Mouse (Mus musculus) granulocyte monocyte progenitor cell, adult 5-6 weeks (primary cell): ENCODE measurements around the gene Fcrla. TPM values are rescaled to one million over a fixed set of nuclear protein-coding genes. Genes with fewer than 3 reads are reported as not detected.
"Not testable (repeated sequence)": the region's sequence is repeated elsewhere in the genome, so short reads cannot be mapped to it uniquely, and the experiment has no call there.

ENCODE experiments used
- ATAC-seq: replicated peaks from 2 replicates; pipeline ENCODE4 v1.8.0; 2016; ENCODE audit warnings: mild to moderate bottlenecking, moderate TSS enrichment, inconsistent platforms; ENCODE audit not compliant: poor library complexity, severe bottlenecking
- total RNA-seq, 2 experiments: library from RNA; stranded (forward) in 1 of 2; stranded (reverse) in 1 of 2; fragments of 200-712, 200-1000 nt in 1 of 2; fragments of >200 nt in 1 of 2; fragmentation: Nextera tagmentation in 1 of 2; gene quantifications; 2 replicates each; pipeline ENCODE4 v1.2.3; 2014 to 2017

Gene Fcrla
- total RNA-seq (2014; fragmentation: Nextera tagmentation), result not detected in 2 replicates
- total RNA-seq (2017), result not detected in 2 replicates

- no peak for ATAC-seq
These were observed at the start of gene Fcrla for GRCm38 (mm10) chr1:170927378-170927777. Gene Fcrla (minus strand): TSS chr1:170927583.

DNA sequence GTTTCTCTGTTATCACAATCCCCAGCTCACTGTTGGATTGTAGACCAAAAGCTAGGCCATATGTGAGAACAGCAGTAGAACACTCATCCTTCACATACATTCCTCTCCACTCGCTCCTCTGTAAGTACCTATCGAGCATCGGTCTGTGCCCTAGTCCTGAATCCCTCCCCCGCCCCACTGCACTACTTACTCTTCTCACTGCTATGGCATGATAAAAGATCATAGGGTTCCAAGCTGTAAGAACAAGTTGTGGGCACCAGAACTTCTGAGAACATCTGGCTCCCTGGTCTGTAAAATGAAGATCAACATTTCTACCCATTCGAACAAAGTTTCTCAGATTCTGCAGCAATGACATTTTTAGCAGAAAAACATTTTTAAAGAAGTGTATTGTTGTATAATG is 49.1 kb upstream of the Fcrla start, which contains the start of gene Fcgr2b:
Gene Fcgr2b, minus strand, starts transcription at position 101 of the 400 bp plus-strand sequence.
- ATAC-seq, result no peak

GRCm38 (mm10) chr1:170975751-170976161 is 48.4 kb upstream of the Fcrla start:
- peak; percentile 58 for ATAC-seq

DNA sequence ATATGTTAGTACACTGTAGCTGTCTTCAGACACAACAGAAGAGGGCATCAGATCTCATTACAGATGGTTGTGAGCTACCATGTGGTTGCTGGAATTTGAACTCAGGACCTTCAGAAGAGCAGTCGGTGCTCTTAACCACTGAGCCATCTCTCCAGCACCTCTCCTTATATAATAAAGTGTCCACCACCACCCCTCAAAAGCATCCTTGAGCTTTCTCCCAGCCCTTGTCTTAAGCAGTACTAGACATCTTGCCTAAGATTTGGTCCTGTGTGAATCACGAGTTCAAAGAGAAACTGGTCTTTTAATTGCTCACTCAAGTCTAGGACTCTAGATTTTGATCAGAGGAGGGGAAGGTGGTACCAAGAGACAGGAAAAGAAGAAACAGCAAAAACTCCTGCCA is 48.0 kb upstream of the Fcrla start:
- ATAC-seq, result 0 out of 2 replicates have a peak, but pooled peaks have one; percentile 4

- no peak for ATAC-seq
These were observed 47.4 kb upstream of the Fcrla start for GRCm38 (mm10) chr1:170974736-170975135.

GRCm38 (mm10) chr1:170974171-170974570 is 46.8 kb upstream of the Fcrla start:
- no peak for ATAC-seq

DNA sequence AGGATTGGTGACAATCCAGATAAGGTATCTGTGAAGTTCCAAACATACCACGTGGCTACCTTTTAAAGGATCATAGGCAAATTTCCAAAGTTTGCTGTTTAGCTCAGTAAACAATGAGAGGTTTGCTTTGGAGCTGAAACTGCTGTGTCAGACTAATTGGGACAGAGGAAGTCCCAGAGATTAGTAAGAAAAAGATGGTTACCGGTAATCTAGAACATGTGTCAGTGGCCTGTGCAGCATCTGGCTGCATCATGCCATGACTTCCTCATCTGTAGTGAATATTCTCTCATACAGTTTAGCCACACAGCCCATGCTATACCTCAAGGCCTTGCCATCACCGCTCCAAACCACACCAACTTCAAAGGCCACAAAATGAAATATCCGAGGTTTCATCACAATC is 45.6 kb upstream of the Fcrla start:
- peak; percentile 85 for ATAC-seq

DNA sequence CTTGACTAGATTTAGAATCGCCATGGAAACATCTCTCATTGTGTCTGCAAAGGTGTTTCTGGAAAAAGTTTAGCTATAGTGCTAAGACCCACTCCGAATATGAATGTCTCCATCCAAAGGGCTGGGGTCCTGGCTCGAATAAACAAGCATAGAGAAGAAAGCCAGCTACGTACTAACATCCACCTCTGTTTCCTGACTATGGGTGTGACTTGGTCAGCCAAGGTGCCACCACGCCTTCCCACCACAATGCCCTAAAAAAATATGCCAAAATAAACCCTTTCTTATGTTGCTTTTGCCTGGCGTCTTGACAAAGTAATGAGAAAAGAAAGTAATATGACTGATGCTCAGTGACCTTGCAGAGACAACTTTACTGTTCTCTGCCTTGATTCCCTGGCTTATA is 45.1 kb upstream of the Fcrla start:
- ATAC-seq, result no peak

DNA sequence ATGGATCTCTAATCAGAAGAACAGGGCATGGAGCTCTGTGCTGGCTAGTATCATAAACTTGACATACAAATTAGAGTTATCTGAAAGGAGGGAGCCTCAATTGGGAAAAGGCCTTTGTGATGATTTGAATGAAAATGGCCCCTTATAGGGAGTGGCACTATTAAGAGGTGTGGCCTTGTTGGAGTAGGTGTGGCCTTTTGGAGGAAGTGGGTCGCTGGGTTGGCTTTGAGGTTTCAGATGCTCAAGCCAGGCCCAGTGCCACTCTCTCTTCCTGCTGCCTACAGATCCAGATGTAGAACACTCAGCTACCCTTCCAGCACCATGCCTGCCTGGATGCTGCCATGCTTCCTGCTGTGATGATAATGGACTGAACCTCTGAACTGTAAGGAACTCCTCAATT is 41.2 kb upstream of the Fcrla start:
- no peak for ATAC-seq

- peak; percentile 96 for ATAC-seq
These were observed 40.2 kb upstream of the Fcrla start for GRCm38 (mm10) chr1:170967581-170967980.

DNA sequence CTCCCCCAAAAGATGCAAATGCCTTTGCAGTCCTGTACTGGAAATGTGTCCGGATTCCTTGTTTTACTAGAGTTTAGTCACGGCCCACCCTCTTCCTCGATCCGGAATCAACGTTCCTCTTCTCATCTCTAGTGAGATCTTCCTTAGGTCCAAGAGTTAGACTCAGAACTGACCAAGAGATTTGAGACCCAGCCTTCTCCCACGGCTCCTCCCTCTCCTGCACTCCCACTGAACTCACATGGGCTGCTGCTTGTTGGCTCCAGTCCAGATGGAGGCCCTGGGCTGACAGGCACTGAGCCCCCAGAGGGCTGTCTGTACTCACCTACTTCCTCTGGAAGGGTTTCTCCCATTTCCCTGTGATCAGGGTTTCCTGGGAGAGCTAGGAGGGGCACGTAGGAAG is 35.7 kb upstream of the Fcrla start:
- ATAC-seq, result no peak

DNA sequence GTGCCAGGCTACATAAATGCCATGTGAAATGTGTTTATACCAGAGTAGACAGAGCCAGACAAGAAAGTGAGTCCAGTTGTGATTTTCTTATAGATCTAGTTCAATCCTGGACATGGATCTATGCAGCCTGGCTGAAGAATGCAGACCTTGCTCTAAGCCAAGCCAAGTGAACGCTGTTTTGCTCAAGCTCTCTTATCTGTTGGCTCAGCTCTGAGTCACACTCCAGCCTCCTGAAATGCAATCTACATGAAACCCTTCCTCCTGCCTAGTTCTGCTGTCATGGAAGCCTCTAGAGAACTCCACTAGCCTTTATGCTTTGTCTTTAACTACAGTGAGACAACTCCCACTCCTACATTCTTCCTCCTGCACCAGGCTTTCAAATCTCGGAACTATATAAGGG is 34.9 kb upstream of the Fcrla start:
- no peak for ATAC-seq

DNA sequence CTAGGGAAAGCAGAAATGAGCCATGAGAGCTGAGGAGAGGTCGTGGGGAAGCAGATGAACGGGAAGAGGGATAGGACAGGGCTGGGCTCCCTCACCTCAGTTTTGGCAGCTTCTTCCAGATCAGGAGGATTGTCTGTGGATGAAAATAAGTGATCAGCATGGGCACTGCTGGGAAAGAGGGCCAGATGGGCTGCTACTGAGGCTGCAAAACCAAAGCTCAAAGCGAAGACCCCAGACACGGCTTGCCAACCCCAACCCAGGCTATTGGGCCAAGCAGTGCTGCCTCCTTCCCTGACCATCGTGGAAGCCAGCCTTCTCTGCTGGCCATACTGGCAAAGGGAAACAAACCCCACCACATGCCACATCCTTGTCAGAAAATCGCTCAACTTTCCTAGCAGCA is 33.7 kb upstream of the Fcrla start:
- ATAC-seq, result no peak

GRCm38 (mm10) chr1:170959791-170960190 is 32.4 kb upstream of the Fcrla start:
- peak; percentile 88 for ATAC-seq

GRCm38 (mm10) chr1:170958225-170958624 is 30.8 kb upstream of the Fcrla start:
- peak; percentile 30; the same call in 1 of the 2 replicates for ATAC-seq

DNA sequence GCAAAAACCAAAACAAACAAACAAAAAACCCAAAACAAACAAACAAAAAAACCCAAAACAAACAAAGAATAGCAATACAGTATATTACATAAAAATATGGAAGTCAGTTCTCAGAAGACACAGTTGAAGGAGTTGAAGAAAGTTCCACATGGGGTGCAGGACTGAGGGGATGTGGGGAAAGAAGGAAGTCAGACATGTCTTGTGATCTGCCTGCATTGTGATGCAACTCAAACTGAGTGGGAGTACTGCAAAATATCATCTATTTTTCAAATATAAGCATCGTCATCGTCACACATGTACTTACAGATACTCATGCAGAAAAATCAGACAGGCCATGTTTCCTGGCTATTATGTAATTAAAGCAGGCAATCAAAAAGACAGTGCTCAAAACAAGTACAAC is 25.8 kb upstream of the Fcrla start:
- peak; percentile 100 for ATAC-seq

- ATAC-seq, result no peak
These were observed 23.4 kb upstream of the Fcrla start for GRCm38 (mm10) chr1:170950772-170951171.

GRCm38 (mm10) chr1:170944908-170945307 is 17.5 kb upstream of the Fcrla start:
- not testable (repeated sequence) for ATAC-seq

GRCm38 (mm10) chr1:170944151-170944550 is 16.8 kb upstream of the Fcrla start:
- not testable (repeated sequence) for ATAC-seq

GRCm38 (mm10) chr1:170939255-170939654 is 11.9 kb upstream of the Fcrla start:
- ATAC-seq, result peak; percentile 90

DNA sequence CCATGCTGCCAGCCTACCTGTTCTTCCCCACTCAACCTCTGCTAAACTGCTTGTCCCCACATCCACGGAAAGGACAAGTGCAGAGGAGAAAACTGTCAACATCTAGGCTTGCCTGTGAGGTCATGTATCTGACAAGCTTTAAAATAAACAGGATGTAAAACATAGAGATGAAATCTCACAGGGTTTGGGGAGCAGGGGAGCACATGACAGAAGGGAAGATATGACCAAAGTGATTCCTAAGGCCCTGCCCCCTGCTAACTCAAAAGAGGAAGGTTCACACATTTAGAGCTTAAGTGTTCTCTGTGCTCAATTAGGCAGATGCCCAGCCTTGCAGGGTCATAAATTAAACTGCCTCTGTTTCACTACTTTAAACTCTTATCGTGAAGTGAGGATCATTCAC is 7.0 kb upstream of the Fcrla start:
- peak; percentile 72 for ATAC-seq

- ATAC-seq, result peak; percentile 56
These were observed 6.6 kb upstream of the Fcrla start for GRCm38 (mm10) chr1:170933940-170934339.

DNA sequence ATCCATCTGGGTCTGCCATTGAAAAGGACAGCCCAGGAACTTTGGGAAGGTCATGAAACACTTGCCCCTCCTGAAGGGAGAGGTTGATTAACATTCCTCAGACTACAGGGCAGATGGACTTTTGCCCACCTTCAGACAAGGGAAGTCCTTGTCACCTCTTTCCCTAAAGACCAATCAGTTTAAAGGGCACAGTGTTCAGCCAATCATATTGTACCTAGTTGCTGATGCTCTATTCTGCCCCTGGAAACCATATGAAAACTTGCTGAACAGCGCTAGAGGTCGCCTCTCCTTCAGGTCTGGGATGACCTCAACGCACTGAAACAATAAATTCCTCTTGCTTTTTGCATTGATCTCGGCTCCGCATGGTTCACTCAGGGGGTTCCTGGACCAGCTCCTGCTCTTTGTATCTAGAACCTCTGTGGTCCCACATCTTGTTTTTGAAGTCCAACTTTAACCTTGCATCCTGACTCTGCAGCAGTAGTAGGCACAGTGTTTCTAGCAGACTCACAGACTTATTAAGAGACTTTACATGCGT is 6.1 kb upstream of the Fcrla start:
- no peak for ATAC-seq
